Mouse (Mus musculus): ENCODE data around the gene Kcnj14. TPM values are rescaled to one million over a fixed set of nuclear protein-coding genes. Genes with fewer than 3 reads are reported as not detected.

The Kcnj14 gene
- polyA plus RNA-seq, 1 experiment from 2014 or later: 1.1 TPM

GRCm38 (mm10) chr7:45770427-45771082 lies 54.0 kb downstream of the Kcnj14 start:
- H3K9ac ChIP-seq: no peak overlapping the region
- no peaks in the 10 kb centered on the region for H3K4me1 ChIP-seq
- 0 out of 2 replicates have a peak, but pooled peaks cover 3% of the 10 kb centered on the region for H3K27me3 ChIP-seq (replicated peaks)
- H3K4me2 ChIP-seq: no peak overlapping the region
- no peaks in the 10 kb centered on the region for H3K9me3 ChIP-seq
- no peak for ATAC-seq (replicated peaks)
- whole genome bisulfite sequencing: 67% methylated on average over 8 of the region's 8 CpGs
- no peaks in the 10 kb centered on the region for H3K36me3 ChIP-seq (replicated peaks)
- no peak overlapping the region for H3K27ac ChIP-seq
- H3K4me3 ChIP-seq: no peak overlapping the region

GRCm38 (mm10) chr7:45767500-45767899 lies 57.1 kb downstream of the Kcnj14 start:
- Histone ChIP-seq H3K36me3 (replicated peaks) (no peaks in the 10 kb centered on the region), H3K4me1 (no peaks in the 10 kb centered on the region), H3K27me3 (replicated peaks) (no peaks in the 10 kb centered on the region), H3K9me3 (no peaks in the 10 kb centered on the region), H3K4me2 (no peak overlapping the region), H3K27ac (no peak overlapping the region), H3K9ac (no peak overlapping the region), H3K4me3 (no peak overlapping the region)
- 94% methylated on average over 6 of the region's 6 CpGs for WGBS
- no peak for ATAC-seq (replicated peaks)

GRCm38 (mm10) chr7:45766764-45767163 lies 57.8 kb downstream of the Kcnj14 start:
- WGBS: 59% methylated on average over 8 of the region's 8 CpGs
- Histone ChIP-seq H3K9ac (no peak overlapping the region), H3K27me3 (replicated peaks) (no peaks in the 10 kb centered on the region), H3K4me3 (no peak overlapping the region), H3K4me1 (no peaks in the 10 kb centered on the region), H3K27ac (no peak overlapping the region), H3K36me3 (replicated peaks) (no peaks in the 10 kb centered on the region), H3K9me3 (no peaks in the 10 kb centered on the region), H3K4me2 (no peak overlapping the region)
- no peak for ATAC-seq (replicated peaks)

Other genes with a start within 250 kb of the Kcnj14 start
- not detected in 2 replicates for gene Fgf21, start 209.3 kb downstream of the Kcnj14 start, polyA plus RNA-seq (2015; fragmentation: Nextera tagmentation; extraction: Ambion mirVana)
- gene Fut1, start 207.5 kb downstream of the Kcnj14 start, polyA plus RNA-seq (2015; fragmentation: Nextera tagmentation; extraction: Ambion mirVana): not detected in 2 replicates
- gene Izumo1, start 203.0 kb downstream of the Kcnj14 start, polyA plus RNA-seq (2015; fragmentation: Nextera tagmentation; extraction: Ambion mirVana): not detected in 2 replicates
- 21.8 and 23.1 TPM in 2 replicates for gene Rasip1, start 197.3 kb downstream of the Kcnj14 start, polyA plus RNA-seq (2015; fragmentation: Nextera tagmentation; extraction: Ambion mirVana)
- gene Mamstr, start 184.8 kb downstream of the Kcnj14 start, polyA plus RNA-seq (2015; fragmentation: Nextera tagmentation; extraction: Ambion mirVana): 3.6 and 3.8 TPM in 2 replicates
- 0.05 and 0.18 TPM in 2 replicates for gene Fut2, start 158.4 kb downstream of the Kcnj14 start, polyA plus RNA-seq (2015; fragmentation: Nextera tagmentation; extraction: Ambion mirVana)
- gene Ntn5, start 140.8 kb downstream of the Kcnj14 start, polyA plus RNA-seq (2015; fragmentation: Nextera tagmentation; extraction: Ambion mirVana): 0.88 and 1.3 TPM in 2 replicates
- 0.34 and 0.36 TPM in 2 replicates for gene Sec1, start 130.4 kb downstream of the Kcnj14 start, polyA plus RNA-seq (2015; fragmentation: Nextera tagmentation; extraction: Ambion mirVana)
- 70.7 and 73.8 TPM in 2 replicates for gene Car11, start 124.9 kb downstream of the Kcnj14 start, polyA plus RNA-seq (2015; fragmentation: Nextera tagmentation; extraction: Ambion mirVana)
- 3.3 and 3.8 TPM in 2 replicates for gene Dbp, start 119.7 kb downstream of the Kcnj14 start, polyA plus RNA-seq (2015; fragmentation: Nextera tagmentation; extraction: Ambion mirVana)
- gene Rpl18, start 109.3 kb downstream of the Kcnj14 start, polyA plus RNA-seq (2015; fragmentation: Nextera tagmentation; extraction: Ambion mirVana): 537 and 538 TPM in 2 replicates
- gene Sphk2, start 106.8 kb downstream of the Kcnj14 start, polyA plus RNA-seq (2015; fragmentation: Nextera tagmentation; extraction: Ambion mirVana): 24.5 and 26.4 TPM in 2 replicates
- 0.54 and 0.74 TPM in 2 replicates for gene Fam83e, start 103.6 kb downstream of the Kcnj14 start, polyA plus RNA-seq (2015; fragmentation: Nextera tagmentation; extraction: Ambion mirVana)
- not detected in 2 replicates for gene Spaca4, start 99.0 kb downstream of the Kcnj14 start, polyA plus RNA-seq (2015; fragmentation: Nextera tagmentation; extraction: Ambion mirVana)
- gene Lmtk3, start 41.0 kb downstream of the Kcnj14 start, polyA plus RNA-seq (2015; fragmentation: Nextera tagmentation; extraction: Ambion mirVana): 29.8 and 34.8 TPM in 2 replicates
- 8.3 and 9.7 TPM in 2 replicates for gene Sult2b1, start 40.1 kb downstream of the Kcnj14 start, polyA plus RNA-seq (2015; fragmentation: Nextera tagmentation; extraction: Ambion mirVana)
- gene Cyth2, start 10.2 kb downstream of the Kcnj14 start, polyA plus RNA-seq (2015; fragmentation: Nextera tagmentation; extraction: Ambion mirVana): 329 and 334 TPM in 2 replicates
- 40.5 and 44.2 TPM in 2 replicates for gene Grwd1, start 6.2 kb upstream of the Kcnj14 start, polyA plus RNA-seq (2015; fragmentation: Nextera tagmentation; extraction: Ambion mirVana)
- 53.0 and 54.9 TPM in 2 replicates for gene Kdelr1, start 48.0 kb upstream of the Kcnj14 start, polyA plus RNA-seq (2015; fragmentation: Nextera tagmentation; extraction: Ambion mirVana)
- 2.7 and 3.9 TPM in 2 replicates for gene Grin2d, start 53.6 kb upstream of the Kcnj14 start, polyA plus RNA-seq (2015; fragmentation: Nextera tagmentation; extraction: Ambion mirVana)
- gene Syngr4, start 71.9 kb upstream of the Kcnj14 start, polyA plus RNA-seq (2015; fragmentation: Nextera tagmentation; extraction: Ambion mirVana): 0.22 TPM in 1 of 2 replicates, not detected in the other
- gene Tmem143, start 72.2 kb upstream of the Kcnj14 start, polyA plus RNA-seq (2015; fragmentation: Nextera tagmentation; extraction: Ambion mirVana): 7.7 and 10.2 TPM in 2 replicates
- gene Emp3, start 96.6 kb upstream of the Kcnj14 start, polyA plus RNA-seq (2015; fragmentation: Nextera tagmentation; extraction: Ambion mirVana): 35.2 and 40.3 TPM in 2 replicates
- 6.0 TPM in 2 replicates for gene Ccdc114, start 99.3 kb upstream of the Kcnj14 start, polyA plus RNA-seq (2015; fragmentation: Nextera tagmentation; extraction: Ambion mirVana)
- 0.59 TPM in 2 replicates for gene Abcc6, start 205.5 kb upstream of the Kcnj14 start, polyA plus RNA-seq (2015; fragmentation: Nextera tagmentation; extraction: Ambion mirVana)
- 43.3 and 46.7 TPM in 2 replicates for gene Nomo1, start 208.9 kb upstream of the Kcnj14 start, polyA plus RNA-seq (2015; fragmentation: Nextera tagmentation; extraction: Ambion mirVana)